Comparison of ENCODE assay signal across 7 mouse cellular contexts in genomic region chr11:51265326-51265725, GRCm38 (mm10). TPM values are rescaled to one million over a fixed set of nuclear protein-coding genes. Genes with fewer than 3 reads are reported as not detected.
DNase-seq lines count a peak whose midpoint lies in the region; ATAC-seq and TF ChIP-seq lines count a peak whose summit lies in the region.

No protein-coding gene starts in this region.

- no peak overlapping the region for H3K27ac ChIP-seq in embryonic facial prominence, embryonic 13.5 days
- no peak overlapping the region for H3K27ac ChIP-seq in hindbrain, embryonic 11.5 days (ENCODE audit: low read depth, low read length)
- peak overlapping the region; percentile 95; the same call in 1 of the 2 replicates for H3K27ac ChIP-seq in liver, embryonic 12.5 days
- no peak overlapping the region for H3K27ac ChIP-seq in neural tube, embryonic 15.5 days (replicated peaks)

- peak; percentile 58 for DNase-seq in 416B (ENCODE audit: low read depth)
- DNase-seq in hindbrain, embryonic 11.5 days (ENCODE audit: low spot score), result peak; percentile 57

- H3K36me3 ChIP-seq in E14TG2a.4 (ENCODE audit: insufficient read depth, low read length), result peaks cover 45% of the 10 kb centered on the region
- H3K36me3 ChIP-seq in embryonic facial prominence, embryonic 13.5 days, result peaks cover 18% of the 10 kb centered on the region
- H3K36me3 ChIP-seq in hindbrain, embryonic 11.5 days (ENCODE audit: control insufficient read depth, insufficient read depth, low read length), result no peaks in the 10 kb centered on the region
- H3K36me3 ChIP-seq in liver, embryonic 12.5 days, result peaks cover 35% of the 10 kb centered on the region
- H3K36me3 ChIP-seq in neural tube, embryonic 15.5 days, result peaks cover 8% of the 10 kb centered on the region; the same call in 1 of the 2 replicates

- 45% methylated on average over 3 of the region's 3 CpGs for WGBS in embryonic facial prominence, embryonic 13.5 days
- 58% methylated on average over 3 of the region's 3 CpGs for WGBS in hindbrain, embryonic 11.5 days
- WGBS in liver, embryonic 12.5 days (ENCODE audit: insufficient replicate concordance), result 45% methylated on average over 3 of the region's 3 CpGs
- WGBS in neural tube, embryonic 15.5 days, result 51% methylated on average over 3 of the region's 3 CpGs

- ATAC-seq in embryonic facial prominence, embryonic 13.5 days (ENCODE audit: insufficient number of reproducible peaks, insufficient read depth, low FRiP score, low TSS enrichment, low read depth), result no peak
- no peak for ATAC-seq in hindbrain, embryonic 11.5 days (ENCODE audit: low FRiP score)
- no peak for ATAC-seq in liver, embryonic 12.5 days
- ATAC-seq in neural tube, embryonic 15.5 days (ENCODE audit: low FRiP score), result no peak
- no peak for ATAC-seq in monocyte, adult 5-6 weeks (replicated peaks; ENCODE audit: insufficient number of reproducible peaks, low FRiP score, low TSS enrichment, poor library complexity, severe bottlenecking)

- H3K27me3 ChIP-seq in E14TG2a.4 (ENCODE audit: insufficient read depth, low read length), result peaks cover 4% of the 10 kb centered on the region
- no peaks in the 10 kb centered on the region for H3K27me3 ChIP-seq in embryonic facial prominence, embryonic 13.5 days
- H3K27me3 ChIP-seq in hindbrain, embryonic 11.5 days (ENCODE audit: control insufficient read depth, insufficient read depth, low read length), result no peaks in the 10 kb centered on the region
- H3K27me3 ChIP-seq in liver, embryonic 12.5 days (replicated peaks), result no peaks in the 10 kb centered on the region
- no peaks in the 10 kb centered on the region for H3K27me3 ChIP-seq in neural tube, embryonic 15.5 days (replicated peaks)

- 0 out of 2 replicates have a peak overlapping the region, but pooled peaks have one; percentile 91 for H3K4me3 ChIP-seq in E14TG2a.4 (replicated peaks; ENCODE audit: low read length)
- 0 out of 2 replicates have a peak overlapping the region, but pooled peaks have one; percentile 13 for H3K4me3 ChIP-seq in embryonic facial prominence, embryonic 13.5 days
- no peak overlapping the region for H3K4me3 ChIP-seq in hindbrain, embryonic 11.5 days (ENCODE audit: low read depth, low read length)
- H3K4me3 ChIP-seq in liver, embryonic 12.5 days, result peak overlapping the region; percentile 87
- H3K4me3 ChIP-seq in neural tube, embryonic 15.5 days (replicated peaks), result 0 out of 2 replicates have a peak overlapping the region, but pooled peaks have one; percentile 1

- no peak overlapping the region for H3K9ac ChIP-seq in embryonic facial prominence, embryonic 13.5 days
- no peak overlapping the region for H3K9ac ChIP-seq in hindbrain, embryonic 11.5 days (ENCODE audit: low read depth, low read length)
- peak overlapping the region; percentile 96 for H3K9ac ChIP-seq in liver, embryonic 12.5 days
- no peak overlapping the region for H3K9ac ChIP-seq in neural tube, embryonic 15.5 days (replicated peaks)

- TF ChIP-seq CTCF in E14TG2a.4 (conservative IDR thresholded peaks at IDR 0.05; ENCODE audit: low read length), result peak; percentile 41

- peak overlapping the region; percentile 84 for H3K4me2 ChIP-seq in embryonic facial prominence, embryonic 13.5 days
- H3K4me2 ChIP-seq in hindbrain, embryonic 11.5 days (replicated peaks; ENCODE audit: low read depth, low read length), result 0 out of 2 replicates have a peak overlapping the region, but pooled peaks have one; percentile 3
- peak overlapping the region; percentile 91 for H3K4me2 ChIP-seq in liver, embryonic 12.5 days
- H3K4me2 ChIP-seq in neural tube, embryonic 15.5 days, result peak overlapping the region; percentile 79

- no peaks in the 10 kb centered on the region for H3K9me3 ChIP-seq in E14TG2a.4 (ENCODE audit: low read length)
- no peaks in the 10 kb centered on the region for H3K9me3 ChIP-seq in embryonic facial prominence, embryonic 13.5 days
- no peaks in the 10 kb centered on the region for H3K9me3 ChIP-seq in hindbrain, embryonic 11.5 days (ENCODE audit: control insufficient read depth, low read length)
- H3K9me3 ChIP-seq in liver, embryonic 12.5 days (replicated peaks), result no peaks in the 10 kb centered on the region
- H3K9me3 ChIP-seq in neural tube, embryonic 15.5 days (replicated peaks), result no peaks in the 10 kb centered on the region

- H3K4me1 ChIP-seq in E14TG2a.4 (replicated peaks; ENCODE audit: low read depth, low read length), result peaks cover 41% of the 10 kb centered on the region
- peaks cover 32% of the 10 kb centered on the region for H3K4me1 ChIP-seq in embryonic facial prominence, embryonic 13.5 days
- peaks cover 2% of the 10 kb centered on the region; the same call in 1 of the 2 replicates for H3K4me1 ChIP-seq in hindbrain, embryonic 11.5 days (replicated peaks; ENCODE audit: control insufficient read depth, insufficient read depth, low read length)
- peaks cover 37% of the 10 kb centered on the region for H3K4me1 ChIP-seq in liver, embryonic 12.5 days
- H3K4me1 ChIP-seq in neural tube, embryonic 15.5 days, result peaks cover 44% of the 10 kb centered on the region

RNA-seq across cellular contexts. Expression of gene BC049762, which starts 2.5 kb away (rescaled TPM):
- 0.28 TPM in 1 of 2 replicates, not detected in the other for polyA plus RNA-seq in embryonic facial prominence, embryonic 13.5 days (2015; fragmentation: Nextera tagmentation; extraction: Ambion mirVana)
- 0.20 and 0.68 TPM in 2 replicates for polyA plus RNA-seq in hindbrain, embryonic 11.5 days (2014; fragmentation: Nextera tagmentation; extraction: Ambion mirVana)
- polyA plus RNA-seq in liver, embryonic 12.5 days (2016; fragmentation: Nextera tagmentation; extraction: Ambion mirVana), result 0.56 and 0.61 TPM in 2 replicates
- 0.49 and 0.54 TPM in 2 replicates for polyA plus RNA-seq in neural tube, embryonic 15.5 days (2015; fragmentation: Nextera tagmentation; extraction: Ambion mirVana)
- not detected in 3 replicates for total RNA-seq in monocyte, adult 5-6 weeks (2017)

RNA-seq across cellular contexts. Expression of gene Clk4, which starts 3.8 kb away (rescaled TPM):
- 138 and 161 TPM in 2 replicates for polyA plus RNA-seq in embryonic facial prominence, embryonic 13.5 days (2015; fragmentation: Nextera tagmentation; extraction: Ambion mirVana)
- 141 and 148 TPM in 2 replicates for polyA plus RNA-seq in hindbrain, embryonic 11.5 days (2014; fragmentation: Nextera tagmentation; extraction: Ambion mirVana)
- 62.8 and 69.3 TPM in 2 replicates for polyA plus RNA-seq in liver, embryonic 12.5 days (2016; fragmentation: Nextera tagmentation; extraction: Ambion mirVana)
- 118 and 124 TPM in 2 replicates for polyA plus RNA-seq in neural tube, embryonic 15.5 days (2015; fragmentation: Nextera tagmentation; extraction: Ambion mirVana)
- total RNA-seq in monocyte, adult 5-6 weeks (2017), result 398 to 459 TPM (median 457 TPM) in 3 replicates

RNA-seq across cellular contexts. Expression of gene Col23a1, which starts 24.4 kb away (rescaled TPM):
- 20.2 and 28.2 TPM in 2 replicates for polyA plus RNA-seq in embryonic facial prominence, embryonic 13.5 days (2015; fragmentation: Nextera tagmentation; extraction: Ambion mirVana)
- 9.0 and 9.7 TPM in 2 replicates for polyA plus RNA-seq in hindbrain, embryonic 11.5 days (2014; fragmentation: Nextera tagmentation; extraction: Ambion mirVana)
- polyA plus RNA-seq in liver, embryonic 12.5 days (2016; fragmentation: Nextera tagmentation; extraction: Ambion mirVana), result 0.75 and 0.79 TPM in 2 replicates
- 9.1 and 10.5 TPM in 2 replicates for polyA plus RNA-seq in neural tube, embryonic 15.5 days (2015; fragmentation: Nextera tagmentation; extraction: Ambion mirVana)
- total RNA-seq in monocyte, adult 5-6 weeks (2017), result 0.21 to 0.39 TPM in 2 of 3 replicates, not detected in the other

RNA-seq across cellular contexts. Expression of gene Gm12569, which starts 45.1 kb away (rescaled TPM):
- not detected in 2 replicates for polyA plus RNA-seq in embryonic facial prominence, embryonic 13.5 days (2015; fragmentation: Nextera tagmentation; extraction: Ambion mirVana)
- polyA plus RNA-seq in hindbrain, embryonic 11.5 days (2014; fragmentation: Nextera tagmentation; extraction: Ambion mirVana), result not detected in 2 replicates
- not detected in 2 replicates for polyA plus RNA-seq in liver, embryonic 12.5 days (2016; fragmentation: Nextera tagmentation; extraction: Ambion mirVana)
- not detected in 2 replicates for polyA plus RNA-seq in neural tube, embryonic 15.5 days (2015; fragmentation: Nextera tagmentation; extraction: Ambion mirVana)
- total RNA-seq in monocyte, adult 5-6 weeks (2017), result not detected in 3 replicates

Comparison
In these comparisons a context has a peak if more than half of its experiments do, and no peak if none do; other contexts are left out.
1. H3K4me2 ChIP-seq: peak in every context shown above with its lines; median percentile 91 in liver, embryonic 12.5 days; 84 in embryonic facial prominence, embryonic 13.5 days; 79 in neural tube, embryonic 15.5 days; 3 in hindbrain, embryonic 11.5 days.